Mouse (Mus musculus) neural tube, embryonic 11.5 days (tissue): ENCODE data around the gene Eif2b3. TPM values are rescaled to one million over a fixed set of nuclear protein-coding genes. Genes with fewer than 3 reads are reported as not detected.
A peak's percentile ranks its signal among the peaks of the same experiment; 100 is the strongest.

Experiments used
- ATAC-seq: fragments of 200-750 bp; cut with Nextera tagmentation; 2 replicates; pipeline ENCODE4 v1.8.0; 2017; ENCODE audit warnings: moderate number of reproducible peaks, mild to moderate bottlenecking, moderate TSS enrichment, moderate library complexity; ENCODE audit not compliant: insufficient read depth, low FRiP score, low TSS enrichment
- DNase-seq: peaks from one replicate; pipeline ENCODE4 v3.0.0-alpha.2; 2015; ENCODE audit warnings: low spot score
- H3K27ac ChIP-seq: fragments of 300-500 bp; sonication (generic); 2 replicates; pipeline ENCODE4 v1.5.1; 2014; ENCODE audit warnings: low read depth, mild to moderate bottlenecking, low read length
- H3K27me3 ChIP-seq: fragments of 300-500 bp; sonication (generic); 2 replicates; pipeline ENCODE4 v1.6.1; 2014; ENCODE audit warnings: mild to moderate bottlenecking, low read length, mixed read lengths; ENCODE audit not compliant: control insufficient read depth, insufficient read depth
- H3K36me3 ChIP-seq: fragments of 300-500 bp; sonication (generic); 2 replicates; pipeline ENCODE4 v1.6.1; 2014; ENCODE audit warnings: mild to moderate bottlenecking, low read length, moderate library complexity, mixed read lengths; ENCODE audit not compliant: control insufficient read depth, insufficient read depth
- H3K4me1 ChIP-seq: fragments of 300-500 bp; sonication (generic); 2 replicates; pipeline ENCODE4 v1.6.1; 2014; ENCODE audit warnings: low read length, mixed read lengths; ENCODE audit not compliant: control insufficient read depth, insufficient read depth
- H3K4me2 ChIP-seq: fragments of 300-500 bp; sonication (generic); 2 replicates; pipeline ENCODE4 v1.6.1; 2014; ENCODE audit warnings: low read depth, mild to moderate bottlenecking, moderate library complexity
- H3K4me3 ChIP-seq: fragments of 300-500 bp; sonication (generic); 2 replicates; pipeline ENCODE4 v1.5.1; 2014; ENCODE audit warnings: low read depth, low read length
- H3K9ac ChIP-seq: fragments of 300-500 bp; sonication (generic); 2 replicates; pipeline ENCODE4 v1.6.1; 2014; ENCODE audit warnings: mild to moderate bottlenecking, low read length
- H3K9me3 ChIP-seq: fragments of 300-500 bp; sonication (generic); 2 replicates; pipeline ENCODE4 v1.6.1; 2016; ENCODE audit warnings: low read length; ENCODE audit not compliant: control insufficient read depth
- WGBS: fragments of 180-500 bp; shearing (Covaris S2); extraction: QIAGEN DNeasy Blood & Tissue Kit; methylation state at CpG from one replicate; pipeline ENCODE4 v1.1.7; 2014; 5-methylcytosine and 5-hydroxymethylcytosine counted together
- polyA plus RNA-seq: library from polyadenylated mRNA; unstranded; fragments of >200 nt; fragmentation: Nextera tagmentation; extraction: Ambion mirVana; gene quantifications from 2 replicates; pipeline ENCODE4 v1.2.1, GENCODE M21; 2014

The Eif2b3 gene
- polyA plus RNA-seq, 1 experiment from 2014 or later, result 48.1 TPM

DNA sequence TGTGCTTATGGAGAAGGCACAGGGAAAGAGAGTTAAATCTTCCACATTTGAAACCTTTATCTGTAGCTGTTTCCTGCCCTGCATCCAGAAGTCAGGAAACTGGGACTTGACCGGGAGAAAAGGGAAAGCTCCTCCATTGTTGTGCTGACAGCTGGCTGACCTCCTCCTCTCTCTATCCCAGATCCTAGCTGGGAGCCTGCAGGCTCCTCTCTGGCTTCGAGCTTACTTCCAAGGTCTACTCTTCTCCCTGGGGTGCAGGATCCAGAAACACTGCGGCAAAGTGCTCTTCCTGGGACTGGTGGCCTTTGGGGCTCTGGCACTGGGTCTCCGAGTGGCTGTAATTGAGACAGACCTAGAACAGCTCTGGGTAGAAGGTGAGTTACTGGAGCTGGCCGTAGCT lies 77.5 kb downstream of the Eif2b3 start:
- H3K9me3 ChIP-seq, result no peaks in the 10 kb centered on the region
- H3K4me1 ChIP-seq, result peaks cover 8% of the 10 kb centered on the region
- DNase-seq (no peak), ATAC-seq (no peak)
- H3K27ac ChIP-seq, result no peak overlapping the region
- H3K4me3 ChIP-seq, result peak overlapping the region; percentile 53
- H3K36me3 ChIP-seq, result no peaks in the 10 kb centered on the region
- H3K9ac ChIP-seq, result peak overlapping the region; percentile 53
- H3K4me2 ChIP-seq, result peak overlapping the region; percentile 83
- 0 out of 2 replicates have a peak, but pooled peaks cover 8% of the 10 kb centered on the region for H3K27me3 ChIP-seq
- WGBS, result 9% methylated on average over 5 of the region's 5 CpGs

DNA sequence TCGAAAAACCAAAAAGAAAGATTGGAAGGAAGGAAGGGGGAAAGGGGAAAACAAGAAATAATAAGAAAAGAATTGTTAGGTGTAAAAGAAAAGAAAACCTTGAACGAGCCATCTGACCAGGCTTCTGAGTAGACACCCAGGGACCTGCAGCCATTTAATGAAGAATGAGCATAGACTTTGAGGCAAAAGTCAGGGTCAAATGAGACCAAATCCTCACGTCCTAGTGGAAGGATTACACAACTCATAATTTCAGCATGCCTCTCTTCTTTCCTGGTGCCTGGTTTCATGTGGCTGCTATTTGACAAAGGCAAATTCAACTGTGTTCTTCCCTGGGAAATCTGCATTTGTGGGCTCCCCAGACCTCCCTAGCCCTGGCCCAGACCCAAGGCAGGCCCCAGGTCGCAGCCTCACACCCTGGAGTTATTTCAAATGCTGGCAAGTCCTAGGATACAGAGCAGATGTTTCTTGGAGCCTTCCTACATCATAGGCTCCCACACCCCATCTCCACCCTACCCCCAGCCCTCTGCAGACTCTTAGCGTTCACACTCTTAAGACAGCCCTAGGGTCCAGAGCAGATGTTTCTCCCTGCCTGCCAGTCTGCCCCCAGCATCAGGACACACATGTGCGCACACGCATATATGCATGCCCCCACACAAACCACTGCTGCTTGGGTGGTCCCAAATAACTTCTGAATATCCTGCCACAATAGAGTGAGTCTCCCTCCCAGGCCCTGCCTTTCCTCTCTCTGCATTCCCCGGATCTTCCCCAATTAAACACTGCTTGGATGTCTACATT lies 79.0 kb downstream of the Eif2b3 start:
- Histone ChIP-seq H3K9ac (no peak overlapping the region), H3K9me3 (no peaks in the 10 kb centered on the region), H3K27ac (no peak overlapping the region), H3K36me3 (no peaks in the 10 kb centered on the region), H3K4me1 (peaks cover 8% of the 10 kb centered on the region), H3K27me3 (0 out of 2 replicates have a peak, but pooled peaks cover 8% of the 10 kb centered on the region), H3K4me2 (no peak overlapping the region), H3K4me3 (no peak overlapping the region)
- WGBS, result 61% methylated on average over 8 of the region's 8 CpGs
- ATAC-seq (no peak), DNase-seq (no peak)

DNA sequence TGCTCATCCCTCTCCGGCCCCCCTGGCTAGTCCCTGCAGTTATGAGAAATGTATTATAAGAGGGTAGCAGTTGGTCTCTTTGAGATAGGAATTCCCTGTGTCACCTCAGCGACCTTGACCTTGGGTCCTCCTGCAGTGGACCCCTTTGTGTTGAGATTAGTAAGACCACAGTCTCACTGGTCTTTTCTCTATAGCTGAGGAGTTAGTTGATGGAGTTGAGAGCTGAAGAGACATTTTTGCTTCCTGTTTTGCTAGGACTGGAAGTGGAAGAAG lies 79.5 kb downstream of the Eif2b3 start:
- Histone ChIP-seq H3K27ac (no peak overlapping the region), H3K9me3 (no peaks in the 10 kb centered on the region), H3K4me1 (peaks cover 8% of the 10 kb centered on the region), H3K27me3 (0 out of 2 replicates have a peak, but pooled peaks cover 8% of the 10 kb centered on the region), H3K9ac (no peak overlapping the region), H3K4me2 (no peak overlapping the region), H3K36me3 (no peaks in the 10 kb centered on the region), H3K4me3 (no peak overlapping the region)
- 78% methylated on average over 2 of the region's 2 CpGs for WGBS
- ATAC-seq, result no peak
- DNase-seq, result no peak

DNA sequence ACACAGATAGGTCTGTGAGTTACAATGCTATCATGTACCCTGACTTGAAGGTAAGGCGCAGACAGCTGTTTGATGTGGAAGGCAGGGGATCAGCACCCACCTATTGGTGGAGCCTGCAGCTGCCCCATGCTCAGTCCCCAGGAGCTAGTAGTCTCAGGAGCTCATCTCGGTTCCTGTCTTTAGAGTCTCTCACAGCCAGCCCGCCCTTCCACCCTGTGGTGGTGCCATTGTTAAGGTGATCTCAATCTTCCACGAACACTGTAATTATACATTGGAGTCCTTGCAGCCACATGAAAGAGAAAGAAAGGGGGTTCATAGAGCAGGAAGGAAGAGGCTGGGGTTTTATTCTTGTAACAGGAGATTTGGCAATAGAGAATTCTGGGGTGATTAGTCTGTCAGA lies 80.8 kb downstream of the Eif2b3 start:
- Histone ChIP-seq H3K9ac (no peak overlapping the region), H3K4me3 (no peak overlapping the region), H3K27me3 (0 out of 2 replicates have a peak, but pooled peaks cover 2% of the 10 kb centered on the region), H3K4me2 (no peak overlapping the region), H3K4me1 (peaks cover 8% of the 10 kb centered on the region), H3K27ac (no peak overlapping the region), H3K36me3 (no peaks in the 10 kb centered on the region), H3K9me3 (no peaks in the 10 kb centered on the region)
- no peak for DNase-seq
- 69% methylated on average over 4 of the region's 4 CpGs for WGBS
- ATAC-seq, result no peak

DNA sequence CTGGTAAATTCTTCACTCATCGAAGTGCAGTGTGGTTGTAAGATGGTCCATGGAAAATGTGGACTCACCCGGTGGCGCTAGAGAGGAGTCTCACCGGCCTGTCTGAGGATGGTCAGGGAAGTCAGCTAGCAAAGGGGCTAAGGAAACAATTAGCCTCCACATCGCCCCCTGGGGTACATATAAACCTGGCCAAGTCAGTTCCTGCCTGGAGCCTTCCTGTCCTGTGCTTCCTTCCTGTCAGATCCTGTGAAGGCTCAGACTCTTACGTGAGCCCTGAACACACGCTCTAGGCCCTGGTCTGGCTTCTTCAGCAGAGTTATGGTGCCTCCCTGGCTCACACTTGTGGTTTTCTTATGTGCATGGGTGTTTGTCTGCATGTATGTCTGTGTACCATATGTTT lies 82.0 kb downstream of the Eif2b3 start:
- no peak overlapping the region for H3K9ac ChIP-seq
- H3K27me3 ChIP-seq, result 0 out of 2 replicates have a peak, but pooled peaks cover 2% of the 10 kb centered on the region
- H3K27ac ChIP-seq, result no peak overlapping the region
- no peak overlapping the region for H3K4me3 ChIP-seq
- no peak overlapping the region for H3K4me2 ChIP-seq
- H3K4me1 ChIP-seq, result peaks cover 8% of the 10 kb centered on the region
- H3K9me3 ChIP-seq, result no peaks in the 10 kb centered on the region
- DNase-seq (peak; percentile 60), ATAC-seq (no peak)
- 0 out of 2 replicates have a peak, but pooled peaks cover 2% of the 10 kb centered on the region for H3K36me3 ChIP-seq
- WGBS, result 53% methylated on average over 7 of the region's 7 CpGs

DNA sequence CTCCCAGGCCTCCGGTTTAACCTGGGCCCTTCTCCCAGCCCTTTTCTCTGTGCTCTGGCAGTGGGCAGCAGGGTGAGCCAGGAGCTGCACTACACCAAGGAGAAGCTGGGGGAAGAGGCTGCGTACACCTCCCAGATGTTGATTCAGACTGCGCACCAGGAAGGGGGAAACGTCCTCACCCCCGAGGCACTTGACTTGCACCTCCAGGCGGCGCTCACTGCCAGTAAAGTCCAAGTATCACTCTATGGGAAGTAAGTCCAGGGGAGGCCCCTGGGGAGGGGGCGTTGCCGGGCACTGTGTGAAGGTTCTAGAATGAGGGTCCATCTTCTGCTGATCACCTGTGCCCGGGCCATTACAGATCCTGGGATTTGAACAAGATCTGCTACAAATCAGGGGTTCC lies 85.5 kb downstream of the Eif2b3 start:
- H3K4me3 ChIP-seq, result no peak overlapping the region
- H3K4me1 ChIP-seq, result no peaks in the 10 kb centered on the region
- H3K36me3 ChIP-seq, result peaks cover 6% of the 10 kb centered on the region; the same call in 1 of the 2 replicates
- WGBS, result 84% methylated on average over 10 of the region's 10 CpGs
- H3K27ac ChIP-seq, result no peak overlapping the region
- no peak overlapping the region for H3K4me2 ChIP-seq
- H3K9ac ChIP-seq, result no peak overlapping the region
- H3K9me3 ChIP-seq, result no peaks in the 10 kb centered on the region
- DNase-seq, result no peak
- no peak for ATAC-seq
- no peaks in the 10 kb centered on the region for H3K27me3 ChIP-seq

DNA sequence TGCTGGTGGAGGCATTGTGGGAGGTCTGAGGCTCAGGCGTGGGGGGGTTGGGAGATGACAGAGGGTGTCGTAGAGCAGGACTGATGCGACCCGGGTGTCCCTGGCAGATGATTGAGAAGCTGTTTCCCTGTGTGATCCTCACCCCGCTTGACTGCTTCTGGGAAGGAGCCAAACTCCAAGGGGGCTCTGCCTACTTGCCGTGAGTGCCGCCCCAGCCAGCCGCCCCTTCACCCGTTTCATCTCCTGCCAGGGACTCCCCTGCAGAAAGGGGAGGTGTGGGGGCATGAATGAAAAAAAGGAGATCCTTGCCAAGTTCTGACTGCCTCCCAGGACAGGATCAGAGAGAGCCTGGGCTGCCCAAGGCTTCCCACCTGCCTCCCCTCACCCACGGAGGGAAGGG lies 85.9 kb downstream of the Eif2b3 start:
- WGBS, result 80% methylated on average over 10 of the region's 10 CpGs
- Histone ChIP-seq H3K36me3 (peaks cover 6% of the 10 kb centered on the region; the same call in 1 of the 2 replicates), H3K9ac (no peak overlapping the region), H3K27ac (no peak overlapping the region), H3K4me3 (no peak overlapping the region), H3K4me2 (no peak overlapping the region), H3K9me3 (no peaks in the 10 kb centered on the region), H3K4me1 (no peaks in the 10 kb centered on the region), H3K27me3 (no peaks in the 10 kb centered on the region)
- no peak for ATAC-seq
- no peak for DNase-seq

DNA sequence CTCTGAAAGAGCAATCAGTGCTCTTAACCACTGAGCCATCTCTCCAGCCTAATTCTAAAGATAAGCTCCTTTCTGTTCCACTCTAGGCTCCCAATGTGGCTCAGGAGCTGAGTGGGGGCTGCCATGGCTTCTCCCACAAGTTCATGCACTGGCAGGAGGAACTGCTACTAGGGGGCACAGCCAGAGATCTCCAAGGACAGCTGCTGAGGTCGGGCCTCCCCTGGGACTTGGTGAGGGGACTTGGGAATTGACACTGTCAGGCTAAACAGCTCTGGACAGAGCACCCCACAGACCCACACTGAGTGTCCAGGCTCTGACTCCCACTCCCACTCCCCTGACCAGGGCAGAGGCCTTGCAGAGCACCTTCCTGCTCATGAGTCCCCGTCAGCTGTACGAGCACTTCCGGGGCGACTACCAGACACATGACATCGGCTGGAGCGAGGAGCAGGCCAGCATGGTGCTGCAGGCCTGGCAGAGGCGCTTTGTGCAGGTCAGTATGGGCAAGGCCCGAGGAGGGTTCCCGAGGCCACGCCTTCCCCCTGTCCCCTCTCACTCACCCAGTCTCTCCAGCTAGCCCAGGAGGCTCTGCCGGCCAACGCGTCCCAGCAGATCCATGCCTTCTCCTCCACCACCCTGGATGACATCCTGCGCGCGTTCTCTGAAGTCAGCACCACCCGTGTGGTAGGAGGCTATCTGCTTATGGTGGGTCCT lies 88.8 kb downstream of the Eif2b3 start:
- ATAC-seq, result no peak
- WGBS, result 90% methylated on average over 18 of the region's 18 CpGs
- H3K4me1 ChIP-seq, result no peaks in the 10 kb centered on the region
- H3K9me3 ChIP-seq, result no peaks in the 10 kb centered on the region
- H3K27me3 ChIP-seq, result no peaks in the 10 kb centered on the region
- peaks cover 6% of the 10 kb centered on the region; the same call in 1 of the 2 replicates for H3K36me3 ChIP-seq
- H3K9ac ChIP-seq, result no peak overlapping the region
- H3K27ac ChIP-seq, result no peak overlapping the region
- H3K4me2 ChIP-seq, result no peak overlapping the region
- no peak for DNase-seq
- no peak overlapping the region for H3K4me3 ChIP-seq

DNA sequence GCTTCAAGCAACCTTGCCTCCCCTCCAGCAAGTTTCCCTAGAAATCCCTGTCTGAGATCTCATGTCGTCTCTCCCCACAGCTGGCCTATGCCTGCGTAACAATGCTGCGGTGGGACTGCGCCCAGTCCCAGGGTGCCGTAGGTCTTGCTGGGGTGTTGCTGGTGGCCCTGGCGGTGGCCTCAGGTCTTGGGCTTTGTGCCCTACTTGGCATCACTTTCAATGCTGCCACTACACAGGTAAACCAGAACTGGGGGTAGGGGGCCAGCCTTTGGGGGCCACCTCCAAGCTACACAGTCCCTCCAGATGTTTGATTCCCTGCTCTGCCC lies 89.3 kb downstream of the Eif2b3 start:
- no peaks in the 10 kb centered on the region for H3K27me3 ChIP-seq
- H3K9ac ChIP-seq, result no peak overlapping the region
- no peaks in the 10 kb centered on the region for H3K9me3 ChIP-seq
- 96% methylated on average over 6 of the region's 6 CpGs for WGBS
- no peak for DNase-seq
- no peak overlapping the region for H3K4me3 ChIP-seq
- H3K36me3 ChIP-seq, result peaks cover 6% of the 10 kb centered on the region; the same call in 1 of the 2 replicates
- no peaks in the 10 kb centered on the region for H3K4me1 ChIP-seq
- H3K4me2 ChIP-seq, result no peak overlapping the region
- H3K27ac ChIP-seq, result no peak overlapping the region
- ATAC-seq, result no peak
